Mouse (Mus musculus): ENCODE measurements at regions not wholly inside any gene's neighbourhood (a gene's known extent, or its start where the extent isn't known, plus 50 kb on each side); places are given as distances from the start of the nearest gene placed in this dataset.

DNA sequence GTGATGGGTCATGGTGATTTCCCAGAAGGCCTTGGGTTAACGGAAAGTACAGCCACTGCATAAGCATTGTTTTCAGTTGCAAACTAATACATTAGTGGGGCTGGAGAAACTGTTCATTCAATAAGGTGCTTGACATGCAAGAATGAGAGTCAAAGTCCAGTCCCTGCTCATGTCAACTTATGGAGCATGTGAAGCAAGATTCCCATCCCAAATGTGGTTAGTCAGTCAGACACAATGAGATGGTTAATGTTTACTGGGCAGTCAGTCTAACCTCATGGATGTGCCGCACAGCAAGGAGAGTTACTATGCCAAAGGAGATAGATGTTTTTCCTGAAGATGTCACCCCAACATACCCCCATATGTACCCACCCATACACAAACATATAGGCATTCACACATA lies 993.8 kb upstream of the Jmjd1c start:
- in situ Hi-C loops (cut with MboI; ENCODE audit: low sequenced_read_pairs in 2 of 2, unreplicated experiment in 2 of 2), result no loop called here
- H3K36me3 ChIP-seq (ENCODE audit: control insufficient read depth, insufficient read depth, low read length, poor library complexity, severe bottlenecking), result no peaks in the 10 kb centered on the region
- no peak for DNase-seq (ENCODE audit: low read depth, low spot score)

DNA sequence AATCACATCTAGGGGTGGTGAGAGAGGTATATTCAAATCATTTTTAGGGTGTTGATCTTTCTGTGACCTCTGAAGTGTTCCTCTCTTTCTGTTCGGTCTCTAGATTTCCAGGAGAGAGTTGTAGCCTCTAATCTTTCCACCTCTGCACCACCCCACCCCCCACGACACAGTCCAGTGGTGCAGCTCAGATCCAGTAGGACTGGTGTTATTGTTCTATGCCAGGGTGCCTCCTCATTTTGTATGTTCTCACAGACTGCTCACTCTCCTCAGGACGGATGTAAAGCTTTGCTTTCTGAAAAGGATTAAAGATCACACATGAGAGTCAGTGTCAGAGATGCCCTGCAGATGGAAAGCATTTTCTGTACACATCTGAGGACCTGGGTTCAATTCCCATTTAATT lies 964.6 kb upstream of the Jmjd1c start:
- H3K36me3 ChIP-seq (ENCODE audit: control insufficient read depth, insufficient read depth, low read length, poor library complexity, severe bottlenecking), result no peaks in the 10 kb centered on the region
- DNase-seq (ENCODE audit: low read depth, low spot score), result no peak
- no peak overlapping the region for H3K27ac ChIP-seq (ENCODE audit: insufficient read depth, low read depth, low read length, poor library complexity, severe bottlenecking)
- H3K9ac ChIP-seq (ENCODE audit: insufficient read depth, low read depth, low read length, poor library complexity, severe bottlenecking), result no peak overlapping the region
- H3K9me3 ChIP-seq (ENCODE audit: control insufficient read depth, insufficient read depth, low read depth, low read length), result no peaks in the 10 kb centered on the region
- no peak overlapping the region for H3K4me3 ChIP-seq (ENCODE audit: insufficient read depth in 1 of 2, low read depth in 1 of 2, low read length in 2 of 2, poor library complexity in 1 of 2, severe bottlenecking in 1 of 2)
- in situ Hi-C loops (cut with MboI; ENCODE audit: low sequenced_read_pairs in 2 of 2, unreplicated experiment in 2 of 2), result no loop called here
- TF ChIP-seq MAFK (IDR thresholded peaks at IDR 0.05; ENCODE audit: insufficient read depth, low read depth, low read length), result no peak
- no peak for TF ChIP-seq HCFC1 (IDR thresholded peaks at IDR 0.05; ENCODE audit: borderline replicate concordance, insufficient read depth, low read length)
- no peak for TF ChIP-seq ZNF384 (IDR thresholded peaks at IDR 0.05; ENCODE audit: low read depth, low read length)
- no peak for TF ChIP-seq CHD2 (IDR thresholded peaks at IDR 0.05; ENCODE audit: low read depth, low read length)
- no peak for TF ChIP-seq ZC3H11A (IDR thresholded peaks at IDR 0.05; ENCODE audit: borderline replicate concordance, low read depth, low read length)
- H3K4me1 ChIP-seq (ENCODE audit: control insufficient read depth in 2 of 2, insufficient read depth in 2 of 2, low read length in 2 of 2, poor library complexity in 1 of 2), result no peaks in the 10 kb centered on the region

More for the DNA sequence above, 993.8 kb upstream of the Jmjd1c start:
- Histone ChIP-seq H3K9me3 (ENCODE audit: control insufficient read depth, insufficient read depth, low read depth, low read length) (no peaks in the 10 kb centered on the region), H3K27ac (ENCODE audit: insufficient read depth, low read depth, low read length, poor library complexity, severe bottlenecking) (no peak overlapping the region), H3K4me1 (ENCODE audit: control insufficient read depth in 2 of 2, insufficient read depth in 2 of 2, low read length in 2 of 2, poor library complexity in 1 of 2) (no peaks in the 10 kb centered on the region), H3K9ac (ENCODE audit: insufficient read depth, low read depth, low read length, poor library complexity, severe bottlenecking) (no peak overlapping the region), H3K4me3 (ENCODE audit: insufficient read depth in 1 of 2, low read depth in 1 of 2, low read length in 2 of 2, poor library complexity in 1 of 2, severe bottlenecking in 1 of 2) (no peak overlapping the region)
- TF ChIP-seq ZNF384 (IDR thresholded peaks at IDR 0.05; ENCODE audit: low read depth, low read length), result no peak
- TF ChIP-seq CHD2 (IDR thresholded peaks at IDR 0.05; ENCODE audit: low read depth, low read length), result no peak
- TF ChIP-seq ZC3H11A (IDR thresholded peaks at IDR 0.05; ENCODE audit: borderline replicate concordance, low read depth, low read length), result no peak
- no peak for TF ChIP-seq MAFK (IDR thresholded peaks at IDR 0.05; ENCODE audit: insufficient read depth, low read depth, low read length)
- TF ChIP-seq HCFC1 (IDR thresholded peaks at IDR 0.05; ENCODE audit: borderline replicate concordance, insufficient read depth, low read length), result no peak

DNA sequence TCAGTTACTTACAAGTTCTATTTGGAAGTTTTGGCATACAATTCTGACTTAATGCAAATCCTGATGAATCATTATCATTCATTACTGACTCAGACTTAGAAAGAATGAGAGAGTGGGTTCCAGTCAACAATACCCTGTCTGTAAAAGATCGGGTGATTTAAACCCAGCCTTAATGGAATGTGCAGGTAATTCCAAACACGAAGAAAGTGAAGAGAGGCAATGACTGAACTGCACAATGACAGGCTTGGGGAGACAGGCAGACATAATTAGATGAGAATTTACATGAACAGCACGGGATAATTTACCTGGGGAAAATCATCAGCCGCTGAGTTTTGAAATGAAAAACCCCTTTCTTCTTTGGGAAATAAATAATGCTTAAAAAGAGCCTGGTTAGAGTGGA lies 963.9 kb upstream of the Jmjd1c start:
- H3K36me3 ChIP-seq (ENCODE audit: control insufficient read depth, insufficient read depth, low read length, poor library complexity, severe bottlenecking), result no peaks in the 10 kb centered on the region
- H3K27ac ChIP-seq (ENCODE audit: insufficient read depth, low read depth, low read length, poor library complexity, severe bottlenecking), result no peak overlapping the region
- TF ChIP-seq ZNF384 (IDR thresholded peaks at IDR 0.05; ENCODE audit: low read depth, low read length) (no peak), CHD2 (IDR thresholded peaks at IDR 0.05; ENCODE audit: low read depth, low read length) (no peak), HCFC1 (IDR thresholded peaks at IDR 0.05; ENCODE audit: borderline replicate concordance, insufficient read depth, low read length) (no peak), MAFK (IDR thresholded peaks at IDR 0.05; ENCODE audit: insufficient read depth, low read depth, low read length) (no peak), ZC3H11A (IDR thresholded peaks at IDR 0.05; ENCODE audit: borderline replicate concordance, low read depth, low read length) (no peak)
- in situ Hi-C loops (cut with MboI; ENCODE audit: low sequenced_read_pairs in 2 of 2, unreplicated experiment in 2 of 2), result no loop called here
- H3K9ac ChIP-seq (ENCODE audit: insufficient read depth, low read depth, low read length, poor library complexity, severe bottlenecking), result no peak overlapping the region
- H3K4me3 ChIP-seq (ENCODE audit: insufficient read depth in 1 of 2, low read depth in 1 of 2, low read length in 2 of 2, poor library complexity in 1 of 2, severe bottlenecking in 1 of 2), result no peak overlapping the region
- DNase-seq (ENCODE audit: low read depth, low spot score), result no peak
- no peaks in the 10 kb centered on the region for H3K4me1 ChIP-seq (ENCODE audit: control insufficient read depth in 2 of 2, insufficient read depth in 2 of 2, low read length in 2 of 2, poor library complexity in 1 of 2)
- no peaks in the 10 kb centered on the region for H3K9me3 ChIP-seq (ENCODE audit: control insufficient read depth, insufficient read depth, low read depth, low read length)

GRCm38 (mm10) chr10:66142413-66142812 lies 953.5 kb upstream of the Jmjd1c start:
- H3K27ac ChIP-seq (ENCODE audit: insufficient read depth, low read depth, low read length, poor library complexity, severe bottlenecking), result no peak overlapping the region
- DNase-seq (ENCODE audit: low read depth, low spot score), result no peak
- H3K36me3 ChIP-seq (ENCODE audit: control insufficient read depth, insufficient read depth, low read length, poor library complexity, severe bottlenecking), result no peaks in the 10 kb centered on the region
- in situ Hi-C loops (cut with MboI; ENCODE audit: low sequenced_read_pairs in 2 of 2, unreplicated experiment in 2 of 2), result no loop called here
- H3K9me3 ChIP-seq (ENCODE audit: control insufficient read depth, insufficient read depth, low read depth, low read length), result no peaks in the 10 kb centered on the region
- no peaks in the 10 kb centered on the region for H3K4me1 ChIP-seq (ENCODE audit: control insufficient read depth in 2 of 2, insufficient read depth in 2 of 2, low read length in 2 of 2, poor library complexity in 1 of 2)
- TF ChIP-seq ZC3H11A (IDR thresholded peaks at IDR 0.05; ENCODE audit: borderline replicate concordance, low read depth, low read length) (no peak), ZNF384 (IDR thresholded peaks at IDR 0.05; ENCODE audit: low read depth, low read length) (no peak), HCFC1 (IDR thresholded peaks at IDR 0.05; ENCODE audit: borderline replicate concordance, insufficient read depth, low read length) (no peak), MAFK (IDR thresholded peaks at IDR 0.05; ENCODE audit: insufficient read depth, low read depth, low read length) (no peak), CHD2 (IDR thresholded peaks at IDR 0.05; ENCODE audit: low read depth, low read length) (no peak)
- no peak overlapping the region for H3K9ac ChIP-seq (ENCODE audit: insufficient read depth, low read depth, low read length, poor library complexity, severe bottlenecking)
- no peak overlapping the region for H3K4me3 ChIP-seq (ENCODE audit: insufficient read depth in 1 of 2, low read depth in 1 of 2, low read length in 2 of 2, poor library complexity in 1 of 2, severe bottlenecking in 1 of 2)

GRCm38 (mm10) chr10:66142910-66143309 lies 953.0 kb upstream of the Jmjd1c start:
- Histone ChIP-seq H3K4me1 (ENCODE audit: control insufficient read depth in 2 of 2, insufficient read depth in 2 of 2, low read length in 2 of 2, poor library complexity in 1 of 2) (no peaks in the 10 kb centered on the region), H3K9ac (ENCODE audit: insufficient read depth, low read depth, low read length, poor library complexity, severe bottlenecking) (no peak overlapping the region), H3K36me3 (ENCODE audit: control insufficient read depth, insufficient read depth, low read length, poor library complexity, severe bottlenecking) (no peaks in the 10 kb centered on the region), H3K9me3 (ENCODE audit: control insufficient read depth, insufficient read depth, low read depth, low read length) (no peaks in the 10 kb centered on the region), H3K4me3 (ENCODE audit: insufficient read depth in 1 of 2, low read depth in 1 of 2, low read length in 2 of 2, poor library complexity in 1 of 2, severe bottlenecking in 1 of 2) (no peak overlapping the region), H3K27ac (ENCODE audit: insufficient read depth, low read depth, low read length, poor library complexity, severe bottlenecking) (no peak overlapping the region)
- TF ChIP-seq CHD2 (IDR thresholded peaks at IDR 0.05; ENCODE audit: low read depth, low read length) (no peak), MAFK (IDR thresholded peaks at IDR 0.05; ENCODE audit: insufficient read depth, low read depth, low read length) (no peak), ZNF384 (IDR thresholded peaks at IDR 0.05; ENCODE audit: low read depth, low read length) (no peak), HCFC1 (IDR thresholded peaks at IDR 0.05; ENCODE audit: borderline replicate concordance, insufficient read depth, low read length) (no peak), ZC3H11A (IDR thresholded peaks at IDR 0.05; ENCODE audit: borderline replicate concordance, low read depth, low read length) (no peak)
- in situ Hi-C loops (cut with MboI; ENCODE audit: low sequenced_read_pairs in 2 of 2, unreplicated experiment in 2 of 2), result no loop called here
- no peak for DNase-seq (ENCODE audit: low read depth, low spot score)
